Mouse (Mus musculus): ENCODE measurements around the gene Vmn1r165. TPM values are rescaled to one million over a fixed set of nuclear protein-coding genes. Genes with fewer than 3 reads are reported as not detected.
"Not testable (repeated sequence)": the region's sequence is repeated elsewhere in the genome, so short reads cannot be mapped to it uniquely, and the experiment has no call there.

Gene Vmn1r165
- not detected in 2 replicates for polyA plus RNA-seq (2014; fragmentation: Nextera tagmentation; extraction: Ambion mirVana)

DNA sequence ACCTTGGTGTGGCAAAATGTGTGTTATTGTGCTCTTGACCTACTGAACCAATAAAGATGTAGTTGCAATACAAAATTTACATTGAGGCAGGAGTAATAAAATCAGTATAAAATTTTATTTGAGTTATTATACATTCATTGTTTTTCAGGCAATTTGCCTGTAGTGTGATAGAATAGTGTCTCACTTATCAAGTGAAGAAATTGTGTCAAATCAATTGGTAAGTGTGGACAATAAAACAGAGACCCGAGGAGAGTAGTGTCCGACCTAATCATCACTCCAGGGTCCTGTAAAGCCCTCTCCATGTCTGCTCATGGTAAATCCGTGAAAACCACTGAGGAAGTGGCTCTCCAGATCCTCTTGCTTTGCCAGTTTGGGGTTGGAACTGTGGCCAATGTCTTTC lies at the start of gene Vmn1r165:
TSS of gene Vmn1r165 (plus strand) at position 301 of the 400 bp plus-strand sequence.
- H3K36me3 ChIP-seq (ENCODE audit: control insufficient read depth, insufficient read depth, low read length); H3K27me3 ChIP-seq (ENCODE audit: control insufficient read depth, insufficient read depth, low read length); H3K9ac ChIP-seq (ENCODE audit: low read depth, low read length); H3K4me1 ChIP-seq (replicated peaks; ENCODE audit: control insufficient read depth, insufficient read depth, low read length); H3K27ac ChIP-seq (ENCODE audit: low read depth, low read length); ATAC-seq (ENCODE audit: low FRiP score); H3K4me3 ChIP-seq (ENCODE audit: low read depth, low read length); H3K4me2 ChIP-seq (replicated peaks; ENCODE audit: low read depth, low read length); H3K9me3 ChIP-seq (ENCODE audit: control insufficient read depth, low read length); DNase-seq (ENCODE audit: low spot score): not testable (repeated sequence)
- no CpG with 5 or more reads among the region's 3 CpGs for WGBS

DNA sequence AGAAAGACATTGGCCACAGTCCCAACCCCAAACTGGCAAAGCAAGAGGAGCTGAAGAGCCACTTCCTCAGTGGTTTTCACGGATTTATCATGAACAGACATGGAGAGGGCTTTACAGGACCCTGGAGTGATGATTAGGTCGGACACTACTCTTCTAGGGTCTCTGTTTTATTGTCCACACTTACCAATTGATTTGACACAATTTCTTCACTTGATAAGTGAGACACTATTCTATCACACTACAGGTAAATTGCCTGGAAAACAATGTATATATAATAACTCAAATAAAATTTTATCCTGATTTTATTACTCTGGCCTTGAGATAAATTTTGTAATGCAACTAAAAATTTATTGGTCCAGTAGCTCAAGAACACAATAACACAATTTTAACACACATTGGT lies 34.5 kb downstream of the Vmn1r165 start, which contains the start of gene Vmn1r166:
TSS of gene Vmn1r166 (minus strand) at position 101 of the 400 bp plus-strand sequence.
- WGBS, result no CpG with 5 or more reads among the region's 2 CpGs
- H3K4me1 ChIP-seq (replicated peaks; ENCODE audit: control insufficient read depth, insufficient read depth, low read length); H3K36me3 ChIP-seq (ENCODE audit: control insufficient read depth, insufficient read depth, low read length); H3K9ac ChIP-seq (ENCODE audit: low read depth, low read length); H3K27me3 ChIP-seq (ENCODE audit: control insufficient read depth, insufficient read depth, low read length); H3K4me2 ChIP-seq (replicated peaks; ENCODE audit: low read depth, low read length); H3K4me3 ChIP-seq (ENCODE audit: low read depth, low read length); H3K9me3 ChIP-seq (ENCODE audit: control insufficient read depth, low read length); DNase-seq (ENCODE audit: low spot score); ATAC-seq (ENCODE audit: low FRiP score); H3K27ac ChIP-seq (ENCODE audit: low read depth, low read length): not testable (repeated sequence)

Other genes starting within 250 kb of the Vmn1r165 start
- not detected in 2 replicates for gene Gm4214, start 232.7 kb upstream of the Vmn1r165 start, polyA plus RNA-seq (2014; fragmentation: Nextera tagmentation; extraction: Ambion mirVana)
- gene Gm4216, start 197.4 kb upstream of the Vmn1r165 start, polyA plus RNA-seq (2014; fragmentation: Nextera tagmentation; extraction: Ambion mirVana), result not detected in 2 replicates
- not detected in 2 replicates for gene Vmn1r163, start 161.8 kb upstream of the Vmn1r165 start, polyA plus RNA-seq (2014; fragmentation: Nextera tagmentation; extraction: Ambion mirVana)
- gene Gm8720, start 149.9 kb upstream of the Vmn1r165 start, polyA plus RNA-seq (2014; fragmentation: Nextera tagmentation; extraction: Ambion mirVana), result not detected in 2 replicates
- not detected in 2 replicates for gene Gm10662, start 72.9 kb upstream of the Vmn1r165 start, polyA plus RNA-seq (2014; fragmentation: Nextera tagmentation; extraction: Ambion mirVana)
- gene Vmn1r166, start 34.4 kb downstream of the Vmn1r165 start, polyA plus RNA-seq (2014; fragmentation: Nextera tagmentation; extraction: Ambion mirVana), result not detected in 2 replicates
- gene Gm6902, start 61.6 kb downstream of the Vmn1r165 start, polyA plus RNA-seq (2014; fragmentation: Nextera tagmentation; extraction: Ambion mirVana), result not detected in 2 replicates
- not detected in 2 replicates for gene Nlrp4e, start 83.9 kb downstream of the Vmn1r165 start, polyA plus RNA-seq (2014; fragmentation: Nextera tagmentation; extraction: Ambion mirVana)
- not detected in 2 replicates for gene Nlrp5, start 168.6 kb downstream of the Vmn1r165 start, polyA plus RNA-seq (2014; fragmentation: Nextera tagmentation; extraction: Ambion mirVana)